Mouse (Mus musculus) lung, postnatal 0 days (tissue): Measurements from ENCODE around the gene Rhpn2. TPM values are rescaled to one million over a fixed set of nuclear protein-coding genes. Genes with fewer than 3 reads are reported as not detected.

Source experiments
- ATAC-seq: fragments of 200-750 bp; cut with Nextera tagmentation; 2 replicates; pipeline ENCODE4 v1.8.0; 2017; ENCODE audit warnings: moderate library complexity
- DNase-seq: peaks from one replicate; pipeline ENCODE4 v3.0.0-alpha.2; 2016; ENCODE audit warnings: low spot score
- H3K27ac ChIP-seq: fragments of 300-500 bp; sonication (generic); 2 replicates; pipeline ENCODE4 v1.5.1; 2014; ENCODE audit warnings: antibody characterized with exemption, mild to moderate bottlenecking, low read length, mixed read lengths
- H3K27me3 ChIP-seq: fragments of 300-500 bp; sonication (generic); replicated peaks from 2 replicates; pipeline ENCODE4 v1.6.1; 2014; ENCODE audit warnings: low read length, mixed read lengths; ENCODE audit not compliant: insufficient read depth
- H3K36me3 ChIP-seq: fragments of 300-500 bp; sonication (generic); 2 replicates; pipeline ENCODE4 v1.6.1; 2014; ENCODE audit warnings: low read length, mixed read lengths; ENCODE audit not compliant: insufficient read depth
- H3K4me1 ChIP-seq: fragments of 300-500 bp; sonication (generic); 2 replicates; pipeline ENCODE4 v1.6.1; 2014; ENCODE audit warnings: antibody characterized with exemption, low read depth, low read length, mixed read lengths; ENCODE audit not compliant: insufficient read depth
- H3K4me2 ChIP-seq: fragments of 300-500 bp; sonication (generic); replicated peaks from 2 replicates; pipeline ENCODE4 v1.6.1; 2014; ENCODE audit warnings: low read depth, mild to moderate bottlenecking, low read length, moderate library complexity, mixed read lengths
- H3K4me3 ChIP-seq: fragments of 300-500 bp; sonication (generic); 2 replicates; pipeline ENCODE4 v1.5.1; 2014; ENCODE audit warnings: low read depth, low read length
- H3K9ac ChIP-seq: fragments of 300-500 bp; sonication (generic); replicated peaks from 2 replicates; pipeline ENCODE4 v1.6.1; 2014; ENCODE audit warnings: low read depth, mild to moderate bottlenecking
- H3K9me3 ChIP-seq: fragments of 300-500 bp; sonication (generic); 2 replicates; pipeline ENCODE4 v1.6.1; 2016; ENCODE audit warnings: low read length, mixed read lengths
- CTCF ChIP-seq: IDR thresholded peaks from 2 replicates; pipeline ENCODE4 v1.5.1; 2016; ENCODE audit warnings: antibody characterized with exemption, mild to moderate bottlenecking
- EP300 ChIP-seq: IDR thresholded peaks from 2 replicates; pipeline ENCODE4 v1.6.1; 2016; ENCODE audit warnings: antibody characterized with exemption, mild to moderate bottlenecking, control low read depth
- WGBS: fragments of 180-500 bp; shearing (Covaris S2); extraction: QIAGEN DNeasy Blood & Tissue Kit; methylation state at CpG from one replicate; pipeline ENCODE4 v1.1.7; 2014; 5-methylcytosine and 5-hydroxymethylcytosine counted together
- polyA plus RNA-seq: library from polyadenylated mRNA; unstranded; fragments of >200 nt; fragmentation: Nextera tagmentation; extraction: Ambion mirVana; gene quantifications from 2 replicates; pipeline ENCODE4 v1.2.1, GENCODE M21; 2015

Rhpn2 gene
- polyA plus RNA-seq, 1 experiment from 2014 or later: 4.6 TPM

GRCm38 (mm10) chr7:35371096-35371495, 37.1 kb downstream of the Rhpn2 start:
- Histone ChIP-seq H3K27me3 (no peaks in the 10 kb centered on the region), H3K36me3 (no peaks in the 10 kb centered on the region), H3K27ac (no peak overlapping the region), H3K9ac (no peak overlapping the region), H3K4me2 (no peak overlapping the region), H3K4me1 (no peaks in the 10 kb centered on the region), H3K4me3 (no peak overlapping the region), H3K9me3 (no peaks in the 10 kb centered on the region)
- DNase-seq (no peak), ATAC-seq (no peak)
- TF ChIP-seq CTCF (no peak), EP300 (no peak)
- 75% methylated on average over 14 of the region's 14 CpGs for WGBS

GRCm38 (mm10) chr7:35372483-35373017, 38.6 kb downstream of the Rhpn2 start:
- ATAC-seq (peak; percentile 33; the same call in 1 of the 2 replicates), DNase-seq (no peak)
- no peak overlapping the region for H3K4me3 ChIP-seq
- 71% methylated on average over 14 of the region's 14 CpGs for WGBS
- no peaks in the 10 kb centered on the region for H3K36me3 ChIP-seq
- no peak for TF ChIP-seq CTCF
- no peak for TF ChIP-seq EP300
- H3K9me3 ChIP-seq: no peaks in the 10 kb centered on the region
- no peaks in the 10 kb centered on the region for H3K4me1 ChIP-seq
- H3K27ac ChIP-seq: no peak overlapping the region
- no peaks in the 10 kb centered on the region for H3K27me3 ChIP-seq
- H3K9ac ChIP-seq: no peak overlapping the region
- no peak overlapping the region for H3K4me2 ChIP-seq

GRCm38 (mm10) chr7:35373146-35373989, 39.4 kb downstream of the Rhpn2 start:
- Histone ChIP-seq H3K4me3 (no peak overlapping the region), H3K4me2 (no peak overlapping the region), H3K36me3 (no peaks in the 10 kb centered on the region), H3K27me3 (no peaks in the 10 kb centered on the region), H3K9me3 (no peaks in the 10 kb centered on the region), H3K27ac (no peak overlapping the region), H3K9ac (no peak overlapping the region), H3K4me1 (no peaks in the 10 kb centered on the region)
- DNase-seq: no peak
- WGBS: 61% methylated on average over 16 of the region's 16 CpGs
- TF ChIP-seq EP300 (no peak), CTCF (0 out of 2 replicates have a peak, but pooled peaks have one; percentile 2)
- peak; percentile 63 for ATAC-seq

GRCm38 (mm10) chr7:35374265-35374664, 40.3 kb downstream of the Rhpn2 start:
- Histone ChIP-seq H3K36me3 (no peaks in the 10 kb centered on the region), H3K4me1 (no peaks in the 10 kb centered on the region), H3K4me3 (no peak overlapping the region), H3K9ac (no peak overlapping the region), H3K9me3 (no peaks in the 10 kb centered on the region), H3K27ac (no peak overlapping the region), H3K27me3 (no peaks in the 10 kb centered on the region), H3K4me2 (no peak overlapping the region)
- no peak for ATAC-seq
- no peak for TF ChIP-seq CTCF
- TF ChIP-seq EP300: no peak
- 76% methylated on average over 7 of the region's 7 CpGs for WGBS
- DNase-seq: no peak

- Histone ChIP-seq H3K27me3 (no peaks in the 10 kb centered on the region), H3K4me2 (no peak overlapping the region), H3K9me3 (no peaks in the 10 kb centered on the region), H3K27ac (no peak overlapping the region), H3K36me3 (no peaks in the 10 kb centered on the region), H3K4me3 (no peak overlapping the region), H3K9ac (no peak overlapping the region), H3K4me1 (no peaks in the 10 kb centered on the region)
- ATAC-seq: no peak
- WGBS: 71% methylated on average over 9 of the region's 9 CpGs
- TF ChIP-seq EP300: no peak
- TF ChIP-seq CTCF: no peak
- no peak for DNase-seq
Observed at GRCm38 (mm10) chr7:35376623-35377022, 42.7 kb downstream of the Rhpn2 start.

- 41% methylated on average over 16 of the region's 16 CpGs for WGBS
- Histone ChIP-seq H3K4me1 (no peaks in the 10 kb centered on the region), H3K9ac (no peak overlapping the region), H3K9me3 (no peaks in the 10 kb centered on the region), H3K4me2 (0 out of 2 replicates have a peak overlapping the region, but pooled peaks have one; percentile 8), H3K27ac (no peak overlapping the region), H3K4me3 (no peak overlapping the region), H3K27me3 (no peaks in the 10 kb centered on the region), H3K36me3 (no peaks in the 10 kb centered on the region)
- DNase-seq (no peak), ATAC-seq (peak; percentile 52; the same call in 1 of the 2 replicates)
- TF ChIP-seq CTCF (no peak), EP300 (no peak)
Observed at GRCm38 (mm10) chr7:35379492-35380119, 45.6 kb downstream of the Rhpn2 start.
